Mouse (Mus musculus): ENCODE measurements around the gene Slc20a1.

GRCm38 (mm10) chr2:129256006-129256405 lies 57.4 kb downstream of the Slc20a1 start:
- TF ChIP-seq CTCF (IDR thresholded peaks at IDR 0.05) = no peak
- TF ChIP-seq EP300 (IDR thresholded peaks at IDR 0.05) = no peak
